Mouse (Mus musculus) testis, adult 2 months (tissue): ENCODE measurements around the gene Gm10436. TPM values are rescaled to one million over a fixed set of nuclear protein-coding genes. Genes with fewer than 3 reads are reported as not detected.
"Not testable (repeated sequence)": the region's sequence is repeated elsewhere in the genome, so short reads cannot be mapped to it uniquely, and the experiment has no call there.

ENCODE experiments used
- H3K27ac ChIP-seq: fragments of 200-500 bp; 2 replicates; pipeline ENCODE4 v1.5.1; 2012; ENCODE audit warnings: low read depth, low read length; ENCODE audit not compliant: control insufficient read depth, insufficient read depth
- H3K27me3 ChIP-seq: fragments of 200-500 bp; 2 replicates; pipeline ENCODE4 v1.6.1; 2012; ENCODE audit warnings: mild to moderate bottlenecking, low read length, moderate library complexity; ENCODE audit not compliant: control insufficient read depth, insufficient read depth
- H3K36me3 ChIP-seq: fragments of 200-500 bp; 2 replicates; pipeline ENCODE4 v1.6.1; 2012; ENCODE audit warnings: mild to moderate bottlenecking, low read length; ENCODE audit not compliant: control insufficient read depth, insufficient read depth
- H3K4me1 ChIP-seq: fragments of 200-500 bp; 2 replicates; pipeline ENCODE4 v1.6.1; 2012; ENCODE audit warnings: low read length; ENCODE audit not compliant: control insufficient read depth, insufficient read depth
- H3K4me3 ChIP-seq: fragments of 200-500 bp; 2 replicates; pipeline ENCODE4 v1.5.1; 2012; ENCODE audit warnings: low read depth, mild to moderate bottlenecking, low read length, moderate library complexity, mixed read lengths; ENCODE audit not compliant: control insufficient read depth
- CTCF ChIP-seq: fragments of 200-500 bp; IDR thresholded peaks from 2 replicates; pipeline ENCODE4 v1.5.1; 2012; ENCODE audit warnings: low read depth, mild to moderate bottlenecking, inconsistent platforms, low read length, moderate library complexity; ENCODE audit not compliant: control insufficient read depth, insufficient read depth, insufficient replicate concordance
- POLR2A ChIP-seq: fragments of 200-500 bp; IDR thresholded peaks from 2 replicates; pipeline ENCODE4 v1.6.1; 2012; ENCODE audit warnings: low read depth, mild to moderate bottlenecking, inconsistent platforms, low read length, moderate library complexity; ENCODE audit not compliant: control insufficient read depth
- polyA plus RNA-seq: library from polyadenylated mRNA; depleted of rRNA; stranded (reverse); fragments of >200 nt; gene quantifications from 2 replicates; pipeline ENCODE4 v1.2.3, GENCODE M21; 2012; rRNA removed

Gene Gm10436
- not detected in 2 replicates for polyA plus RNA-seq

DNA sequence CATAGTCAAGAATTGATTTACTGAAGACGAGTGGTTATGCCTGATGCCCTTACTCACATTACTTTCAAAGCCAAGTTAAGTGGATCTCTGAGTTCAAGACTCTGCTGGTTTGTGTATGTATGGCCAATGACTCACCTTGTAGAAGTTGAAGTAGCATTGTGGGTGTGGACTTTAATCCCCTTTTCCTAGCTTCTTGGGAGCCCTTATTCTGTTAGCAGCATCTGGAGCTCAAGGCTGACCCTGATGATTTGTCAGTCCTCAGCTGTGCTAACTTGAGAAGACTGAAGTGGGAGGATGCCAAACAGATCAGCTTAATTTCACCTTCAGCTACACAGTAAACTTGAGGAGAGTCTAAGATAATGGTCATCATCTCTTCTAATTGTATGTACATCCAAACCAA is at the start of gene Gm10436:
Gene Gm10436 (minus strand): TSS at position 101 of the 400 bp plus-strand sequence.
- not testable (repeated sequence) for H3K4me3 ChIP-seq, H3K36me3 ChIP-seq, H3K27me3 ChIP-seq, H3K4me1 ChIP-seq, H3K27ac ChIP-seq

DNA sequence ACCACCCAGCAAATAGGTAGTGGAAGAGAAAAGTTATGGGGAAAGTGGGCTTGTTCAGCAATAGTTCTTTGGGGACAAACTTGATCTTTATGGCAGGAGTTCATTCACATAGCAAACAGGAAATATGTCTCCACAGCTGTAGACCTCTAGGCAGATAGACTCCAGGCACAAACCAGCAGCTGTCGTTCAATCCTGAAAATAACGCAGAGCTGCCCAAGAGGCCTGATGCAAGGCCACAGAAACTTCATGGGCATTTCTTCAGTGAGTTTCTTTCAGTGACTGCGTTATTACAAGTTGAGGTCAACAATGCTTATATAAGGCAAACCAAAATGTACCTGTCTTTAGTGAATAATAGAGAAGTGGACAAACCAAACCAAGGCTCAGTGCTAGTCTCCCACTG is 37.5 kb upstream of the Gm10436 start:
- TF ChIP-seq CTCF (no peak), POLR2A (no peak)
- H3K36me3 ChIP-seq = no peaks in the 10 kb centered on the region
- H3K27ac ChIP-seq = no peak overlapping the region
- no peaks in the 10 kb centered on the region for H3K4me1 ChIP-seq
- H3K4me3 ChIP-seq = no peak overlapping the region
- no peaks in the 10 kb centered on the region for H3K27me3 ChIP-seq

DNA sequence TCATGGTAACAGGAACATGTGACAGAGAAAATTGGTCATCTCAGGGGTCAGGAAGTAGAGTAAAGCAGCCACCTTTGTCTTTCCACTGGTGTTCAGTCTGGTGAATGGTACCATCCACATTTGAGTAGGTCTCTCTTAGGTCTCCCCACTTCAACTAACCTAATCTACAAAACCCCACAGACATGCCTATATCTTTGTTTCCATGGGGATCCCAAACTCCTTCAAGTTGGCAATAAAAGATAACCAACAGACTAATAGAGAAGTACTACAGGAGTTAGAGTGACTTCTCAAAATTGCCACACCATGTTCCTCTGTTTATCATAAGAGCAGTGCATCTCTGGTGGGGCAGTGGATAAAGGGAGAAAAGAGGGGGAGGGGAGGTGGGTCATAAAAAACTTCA is 36.2 kb upstream of the Gm10436 start:
- H3K27ac ChIP-seq, H3K36me3 ChIP-seq, H3K4me1 ChIP-seq: not testable (repeated sequence)

DNA sequence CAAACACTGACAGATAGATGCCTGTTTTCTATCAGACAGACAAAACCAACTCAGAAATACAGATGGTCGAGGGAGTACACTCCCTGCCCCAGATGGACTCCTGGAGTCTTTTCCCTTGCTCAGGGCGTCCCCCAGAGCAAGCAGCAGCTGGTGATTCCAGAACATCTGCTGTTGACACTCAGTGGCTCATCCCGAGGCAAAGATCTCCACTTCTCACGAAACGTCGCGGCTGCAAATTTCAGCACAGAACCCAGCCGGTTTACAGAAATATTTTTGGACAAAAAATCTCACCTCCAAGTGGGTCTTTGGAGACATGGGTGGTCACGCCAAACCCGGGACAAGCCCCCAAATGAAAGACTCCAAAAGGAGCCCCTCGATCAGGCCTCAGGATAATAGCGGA is 32.7 kb upstream of the Gm10436 start:
- Histone ChIP-seq H3K4me3 (no peak overlapping the region), H3K27me3 (no peaks in the 10 kb centered on the region), H3K27ac (no peak overlapping the region), H3K4me1 (no peaks in the 10 kb centered on the region), H3K36me3 (no peaks in the 10 kb centered on the region)
- no peak for TF ChIP-seq POLR2A
- no peak for TF ChIP-seq CTCF

More for the DNA sequence above, 36.2 kb upstream of the Gm10436 start:
- H3K27me3 ChIP-seq, H3K4me3 ChIP-seq: not testable (repeated sequence)

DNA sequence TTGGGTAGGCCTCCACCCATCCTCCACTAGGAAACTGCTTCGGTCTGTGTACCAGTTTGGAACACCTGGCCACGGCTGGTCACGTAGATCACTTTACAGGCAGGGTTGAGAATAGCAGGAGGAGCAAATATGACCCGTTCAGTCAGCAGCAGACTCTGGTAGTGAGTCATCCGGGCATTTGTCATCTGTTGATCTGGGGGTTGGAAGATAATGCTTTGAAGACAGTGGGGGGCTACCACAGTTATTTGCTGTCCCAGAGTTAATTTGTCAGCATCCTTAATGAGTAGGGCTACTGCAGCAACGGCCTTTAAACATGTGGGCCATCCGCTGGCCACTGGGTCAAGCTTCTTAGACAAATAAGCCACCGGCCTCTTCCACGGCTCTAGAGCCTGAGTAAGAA is 29.6 kb upstream of the Gm10436 start:
- H3K27me3 ChIP-seq, H3K36me3 ChIP-seq: not testable (repeated sequence)

DNA sequence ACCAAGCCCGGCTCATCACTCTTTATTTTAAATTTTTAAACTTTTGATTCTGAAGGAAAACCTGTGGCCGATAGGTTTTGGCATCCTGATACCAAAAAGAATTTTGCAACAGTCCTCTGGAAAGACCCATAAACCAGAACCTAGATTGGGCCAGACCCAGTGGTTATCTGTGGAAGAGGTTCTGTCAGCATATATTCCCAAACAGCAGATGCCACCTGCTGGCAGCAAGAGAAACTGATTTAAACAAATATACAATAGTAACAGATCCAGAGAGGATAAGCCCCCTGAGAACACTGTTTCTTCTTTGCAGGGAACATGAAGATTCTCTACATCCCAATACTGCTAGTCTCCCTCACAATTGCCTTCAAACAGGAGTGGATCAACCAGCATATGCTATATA is 20.9 kb upstream of the Gm10436 start:
- no peak overlapping the region for H3K27ac ChIP-seq
- H3K27me3 ChIP-seq = no peaks in the 10 kb centered on the region
- no peak for TF ChIP-seq CTCF
- TF ChIP-seq POLR2A = no peak
- no peaks in the 10 kb centered on the region for H3K36me3 ChIP-seq
- H3K4me1 ChIP-seq = no peaks in the 10 kb centered on the region
- H3K4me3 ChIP-seq = no peak overlapping the region

More for the DNA sequence above, 29.6 kb upstream of the Gm10436 start:
- H3K4me1 ChIP-seq, H3K4me3 ChIP-seq, H3K27ac ChIP-seq: not testable (repeated sequence)

Other genes starting within 250 kb of the Gm10436 start
- 0.49 TPM in 1 of 2 replicates, not detected in the other for gene Gm2042, start 228.0 kb downstream of the Gm10436 start, polyA plus RNA-seq
- not detected in 2 replicates for gene Gm2075, start 170.3 kb downstream of the Gm10436 start, polyA plus RNA-seq
- not detected in 2 replicates for gene Gm6803, start 163.3 kb downstream of the Gm10436 start, polyA plus RNA-seq
- not detected in 2 replicates for gene Gm2056, start 155.1 kb downstream of the Gm10436 start, polyA plus RNA-seq
- gene Gm16368, start 98.4 kb downstream of the Gm10436 start, polyA plus RNA-seq = not detected in 2 replicates
- gene Gm8332, start 68.0 kb upstream of the Gm10436 start, polyA plus RNA-seq = not detected in 2 replicates
- not detected in 2 replicates for gene Gm5662, start 92.4 kb upstream of the Gm10436 start, polyA plus RNA-seq
- not detected in 2 replicates for gene Gm5039, start 141.9 kb upstream of the Gm10436 start, polyA plus RNA-seq
- 10.9 and 11.8 TPM in 2 replicates for gene Adck1, start 178.4 kb upstream of the Gm10436 start, polyA plus RNA-seq